Mouse (Mus musculus): Measurements from ENCODE around the gene Rell1.

Rell1 gene

GRCm38 (mm10) chr5:63953401-63954032 lies 15.2 kb downstream of the Rell1 start:
- no peak for DNase-seq (ENCODE audit: low read depth in 2 of 2, low spot score in 2 of 2)

- no peak for DNase-seq (ENCODE audit: low read depth in 2 of 2, low spot score in 2 of 2)
Measured at GRCm38 (mm10) chr5:63952039-63952438, 16.7 kb downstream of the Rell1 start.

- no peak for DNase-seq (ENCODE audit: low read depth in 2 of 2, low spot score in 2 of 2)
Measured at GRCm38 (mm10) chr5:63951421-63951911, 17.2 kb downstream of the Rell1 start.

- DNase-seq (ENCODE audit: low read depth in 2 of 2, low spot score in 2 of 2), result no peak
Measured at GRCm38 (mm10) chr5:63949195-63949594, 19.5 kb downstream of the Rell1 start.

GRCm38 (mm10) chr5:63947526-63947925 lies 21.2 kb downstream of the Rell1 start:
- no peak for DNase-seq (ENCODE audit: low read depth in 2 of 2, low spot score in 2 of 2)

- no peak for DNase-seq (ENCODE audit: low read depth in 2 of 2, low spot score in 2 of 2)
Measured at GRCm38 (mm10) chr5:63943291-63943690, 25.4 kb downstream of the Rell1 start.

GRCm38 (mm10) chr5:63941891-63942290 lies 26.8 kb downstream of the Rell1 start:
- no peak for DNase-seq (ENCODE audit: low read depth in 2 of 2, low spot score in 2 of 2)

GRCm38 (mm10) chr5:63938575-63938974 lies 30.1 kb downstream of the Rell1 start:
- no peak for DNase-seq (ENCODE audit: low read depth in 2 of 2, low spot score in 2 of 2)

GRCm38 (mm10) chr5:63936740-63937139 lies 32.0 kb downstream of the Rell1 start:
- DNase-seq (ENCODE audit: low read depth in 2 of 2, low spot score in 2 of 2), result no peak

GRCm38 (mm10) chr5:63935581-63935980 lies 33.1 kb downstream of the Rell1 start:
- no peak for DNase-seq (ENCODE audit: low read depth in 2 of 2, low spot score in 2 of 2)

GRCm38 (mm10) chr5:63932829-63933228 lies 35.9 kb downstream of the Rell1 start:
- DNase-seq (ENCODE audit: low read depth in 2 of 2, low spot score in 2 of 2), result no peak

- DNase-seq (ENCODE audit: low read depth in 2 of 2, low spot score in 2 of 2), result no peak
Measured at GRCm38 (mm10) chr5:63930824-63931358, 37.8 kb downstream of the Rell1 start.

GRCm38 (mm10) chr5:63925035-63925628 lies 43.6 kb downstream of the Rell1 start:
- no peak for DNase-seq (ENCODE audit: low read depth in 2 of 2, low spot score in 2 of 2)

GRCm38 (mm10) chr5:63923305-63924025 lies 45.2 kb downstream of the Rell1 start:
- DNase-seq (ENCODE audit: low read depth in 2 of 2, low spot score in 2 of 2), result no peak

- DNase-seq (ENCODE audit: low read depth in 2 of 2, low spot score in 2 of 2), result no peak
Measured at GRCm38 (mm10) chr5:63918201-63918600, 50.5 kb downstream of the Rell1 start.

GRCm38 (mm10) chr5:63916457-63917139 lies 52.1 kb downstream of the Rell1 start:
- DNase-seq (ENCODE audit: low read depth in 2 of 2, low spot score in 2 of 2), result no peak

GRCm38 (mm10) chr5:63914896-63915295 lies 53.8 kb downstream of the Rell1 start:
- no peak for DNase-seq (ENCODE audit: low read depth in 2 of 2, low spot score in 2 of 2)

- DNase-seq (ENCODE audit: low read depth in 2 of 2, low spot score in 2 of 2), result no peak
Measured at GRCm38 (mm10) chr5:63910171-63910960, 58.3 kb downstream of the Rell1 start.

GRCm38 (mm10) chr5:63907513-63907912 lies 61.2 kb downstream of the Rell1 start:
- DNase-seq (ENCODE audit: low read depth in 2 of 2, low spot score in 2 of 2), result no peak
